Mouse (Mus musculus) erythroblast, embryonic 14.5 days (primary cell): Measurements from ENCODE around the gene Gm49450.

Source experiments
- GATA1 ChIP-seq: IDR thresholded peaks from 2 replicates; pipeline ENCODE4 v1.6.1; 2012; ENCODE audit warnings: low read length, inconsistent platforms, mixed read lengths
- TAL1 ChIP-seq: IDR thresholded peaks from 3 replicates; pipeline ENCODE4 v1.6.1; 2012; ENCODE audit warnings: low read length, inconsistent platforms, mixed read lengths

GRCm38 (mm10) chr15:98893940-98894745 is 59.2 kb downstream of the Gm49450 start, which contains the start of gene Rhebl1:
- TF ChIP-seq GATA1, result no peak
- TF ChIP-seq TAL1, result no peak
